Mouse (Mus musculus) hindbrain, embryonic 14.5 days (tissue): Measurements from ENCODE around the gene Sntg2. TPM values are rescaled to one million over a fixed set of nuclear protein-coding genes. Genes with fewer than 3 reads are reported as not detected.

Experiments
- polyA plus RNA-seq: library from polyadenylated mRNA; unstranded; fragments of >200 nt; fragmentation: Nextera tagmentation; extraction: Ambion mirVana; gene quantifications from 2 replicates; pipeline ENCODE4 v1.2.1, GENCODE M21; 2014

Sntg2 gene
- polyA plus RNA-seq, 1 experiment from 2014 or later, result 3.5 TPM

Other genes starting within 250 kb of the Sntg2 start
- 0.20 and 0.23 TPM in 2 replicates for gene Tpo, start 240.8 kb downstream of the Sntg2 start, polyA plus RNA-seq
- gene Tmem18, start 211.1 kb upstream of the Sntg2 start, polyA plus RNA-seq, result 32.9 and 38.5 TPM in 2 replicates